Mouse (Mus musculus) G1E (cell line): ENCODE data around the gene Gm5901.

Experiments used
- CTCF ChIP-seq: IDR thresholded peaks from 2 replicates; pipeline ENCODE4 v1.5.1; 2012; ENCODE audit warnings: low read depth, low read length, inconsistent platforms, mixed read lengths
- GATA1 ChIP-seq: IDR thresholded peaks from 2 replicates; pipeline ENCODE4 v1.6.1; 2012; ENCODE audit warnings: borderline replicate concordance, low read length, inconsistent platforms, mixed read lengths
- GATA2 ChIP-seq: IDR thresholded peaks from 2 replicates; pipeline ENCODE4 v1.6.1; 2012; ENCODE audit warnings: low read depth, low read length, inconsistent platforms, borderline replicate concordance
- TAL1 ChIP-seq: conservative IDR thresholded peaks from 2 replicates; pipeline ENCODE4 v1.6.1; 2012; ENCODE audit warnings: low read depth, low read length, inconsistent platforms, mixed read lengths

- TF ChIP-seq CTCF (no peak), TAL1 (no peak), GATA2 (no peak), GATA1 (no peak)
Measured at GRCm38 (mm10) chr7:105420903-105421302, 46.1 kb downstream of the Gm5901 start.
